Mouse (Mus musculus) left cerebral cortex, postnatal 14 days (tissue): ENCODE data around the gene A630095N17Rik. TPM values are rescaled to one million over a fixed set of nuclear protein-coding genes. Genes with fewer than 3 reads are reported as not detected.
"Not testable (repeated sequence)": the region's sequence is repeated elsewhere in the genome, so short reads cannot be mapped to it uniquely, and the experiment has no call there.

Experiments
- DNase-seq, 2 experiments: peaks; one replicate each; pipeline ENCODE4 v3.0.0; 2021 to 2022; ENCODE audit warnings: low spot score in 2 of 2, mixed read lengths in 1 of 2
- intact Hi-C: fragments of 180-260 bp; cut with DNase I; formaldehyde crosslinking; loops from one replicate; pipeline ENCODE4 v1.15.1; 2025
- total RNA-seq, 2 experiments: library from RNA; stranded (reverse); gene quantifications; 2 replicates each; pipeline ENCODE4 v1.2.3; 2021

The A630095N17Rik gene
- total RNA-seq, 2 experiments from 2014 or later = not detected

DNA sequence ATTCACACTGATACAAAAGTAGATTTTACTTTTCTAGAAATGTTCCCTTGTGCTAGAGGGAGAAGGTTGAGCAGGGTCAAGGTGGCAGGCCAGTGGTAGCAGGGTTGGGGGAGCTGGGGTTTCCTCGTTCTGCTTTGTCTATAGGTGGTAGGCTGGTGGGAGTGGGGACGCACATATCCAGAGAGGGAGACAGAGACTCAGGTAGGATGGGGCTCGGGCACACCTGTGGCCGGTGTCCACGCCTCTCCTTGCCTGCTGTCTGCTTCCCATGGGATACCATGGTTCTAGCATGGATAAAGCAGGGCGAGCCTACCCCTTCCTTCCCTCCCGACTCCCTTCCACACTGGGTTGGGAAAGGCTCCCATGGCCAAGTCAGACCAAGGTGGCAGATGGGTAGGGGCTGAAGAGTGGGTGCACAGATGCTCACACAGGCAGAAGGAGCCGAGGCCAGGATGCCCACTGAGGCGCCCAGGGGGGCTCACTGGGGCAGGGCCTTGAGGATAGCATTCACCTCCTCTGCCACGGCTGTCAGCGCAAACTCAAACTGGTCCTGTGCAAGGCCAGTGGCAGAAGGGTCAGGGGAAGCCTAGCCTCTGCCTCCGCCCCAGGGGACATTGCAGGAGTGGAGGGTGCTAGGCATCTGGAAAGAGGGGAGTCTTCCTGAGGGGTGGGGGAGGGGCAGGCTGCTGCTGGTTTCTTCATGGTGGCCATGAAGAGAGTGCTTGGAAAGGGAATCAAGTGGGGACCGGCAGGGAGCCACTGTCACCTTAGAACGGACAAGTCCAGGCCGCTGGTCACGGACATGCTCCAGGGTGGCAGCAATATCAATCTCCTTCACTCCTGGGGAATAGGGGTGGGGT, 15.4 kb upstream of the A630095N17Rik start:
- intact Hi-C loops = no loop called here
- no peak for DNase-seq

DNA sequence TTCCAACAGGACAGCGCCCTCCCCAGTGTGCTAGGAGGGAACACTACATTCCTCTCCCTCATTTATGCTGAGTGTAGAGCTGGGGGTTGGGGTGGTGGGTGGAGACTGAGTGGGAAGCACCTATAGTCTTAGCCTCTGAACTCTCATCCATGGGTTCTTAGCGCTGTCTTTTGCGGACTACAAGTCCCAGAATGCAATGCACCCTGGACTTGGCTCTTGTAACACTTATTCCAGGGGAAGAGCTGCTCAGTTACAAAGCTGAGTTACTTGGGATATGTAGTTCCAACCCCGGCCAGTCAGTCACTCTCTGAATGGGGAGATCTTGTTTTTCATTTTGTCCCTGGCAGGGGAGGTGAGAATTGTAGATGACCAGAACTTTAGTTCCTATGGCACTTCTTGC, 12.9 kb upstream of the A630095N17Rik start:
- DNase-seq = peak; percentile 72 to 77
- intact Hi-C loops = no loop called here

DNA sequence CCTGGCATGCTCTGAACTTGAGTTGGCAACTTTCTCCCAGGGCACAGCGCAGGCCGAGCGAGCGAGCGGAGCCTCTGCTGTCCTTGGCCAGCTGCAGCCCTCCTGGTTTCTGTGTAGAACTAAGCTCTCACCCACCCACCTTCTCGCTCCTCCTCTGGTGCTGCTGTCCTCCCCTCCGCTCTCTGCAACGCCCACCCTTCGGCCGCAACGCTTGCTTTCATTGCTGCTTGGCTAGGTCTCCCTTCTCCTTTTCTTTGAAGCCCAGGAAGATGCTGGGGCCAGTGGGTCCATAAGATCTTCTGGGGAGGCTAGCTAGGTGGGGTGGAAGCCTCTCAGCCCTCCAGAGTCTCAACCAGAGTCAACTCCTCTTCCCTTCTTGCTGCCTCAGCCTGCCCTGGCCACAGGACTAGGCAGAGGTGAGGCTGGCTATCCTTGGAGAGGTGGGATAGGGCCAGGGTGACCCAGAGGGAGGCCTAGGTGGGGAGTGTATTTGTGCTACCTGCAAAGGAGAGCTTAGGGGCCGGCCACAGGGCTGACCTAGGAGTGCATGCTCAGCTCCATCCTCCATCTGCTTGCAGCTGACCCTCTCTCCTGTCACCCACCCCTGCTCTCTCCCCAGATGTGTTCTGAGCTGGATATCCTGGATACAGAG, 12.4 kb upstream of the A630095N17Rik start:
- DNase-seq = no peak
- intact Hi-C loops = no loop called here

- no peak for DNase-seq
- intact Hi-C loops = no loop called here
Observed at GRCm38 (mm10) chr1:75243411-75243810, 11.5 kb upstream of the A630095N17Rik start.

- no peak for DNase-seq
- intact Hi-C loops = no loop called here
Observed at GRCm38 (mm10) chr1:75239591-75239990, 7.7 kb upstream of the A630095N17Rik start.

DNA sequence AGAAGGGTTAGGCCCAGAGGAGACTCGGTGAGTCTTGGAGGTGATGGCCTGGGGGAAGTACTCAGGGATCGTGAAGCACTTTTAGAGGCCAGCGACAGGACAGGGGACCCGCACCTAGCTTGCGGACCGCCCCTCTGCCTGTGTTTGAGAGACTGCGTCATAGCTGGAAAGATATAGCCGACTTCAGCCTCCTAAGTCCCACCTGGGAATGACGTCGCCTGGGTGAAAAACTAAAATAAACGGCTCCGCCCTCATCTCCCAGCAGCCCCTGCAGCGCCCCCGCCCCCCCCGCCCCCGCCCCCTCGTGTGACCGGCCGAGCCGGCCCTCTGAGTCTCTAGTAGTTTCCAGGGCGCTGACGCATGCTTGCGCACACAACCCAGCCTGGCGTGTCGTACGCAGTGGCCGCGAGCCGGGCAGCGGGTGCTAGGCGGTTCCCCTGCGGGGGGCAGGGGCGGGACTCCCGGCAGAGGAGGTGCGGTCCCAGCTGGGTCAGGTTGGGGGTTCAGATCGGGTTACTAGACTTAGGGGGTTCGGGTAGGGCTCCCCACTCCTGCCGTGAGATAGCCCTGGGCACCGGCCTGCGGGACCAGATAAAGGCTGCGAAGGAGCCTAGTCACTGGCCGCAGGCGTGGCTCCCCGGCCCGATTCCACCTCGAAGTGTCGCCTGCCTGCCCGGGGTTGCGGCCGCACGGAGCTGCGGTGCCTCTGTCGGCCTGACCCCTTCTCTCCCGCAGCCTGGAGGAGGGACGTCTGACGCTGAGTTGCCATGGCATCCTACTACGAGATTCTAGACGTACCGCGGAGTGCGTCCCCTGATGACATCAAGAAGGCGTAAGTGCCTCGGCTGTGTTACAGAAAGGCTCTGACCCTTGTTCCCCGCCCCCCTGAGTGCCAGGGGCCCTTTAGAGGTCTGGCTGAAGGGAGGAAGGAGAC, 4.5 kb upstream of the A630095N17Rik start, which contains the start of gene Dnajb2:
TSS of gene Dnajb2 (plus strand) at position 290 of the 934 bp plus-strand sequence.
- intact Hi-C loops = no loop called here
- peak; percentile 77 to 82 for DNase-seq

DNA sequence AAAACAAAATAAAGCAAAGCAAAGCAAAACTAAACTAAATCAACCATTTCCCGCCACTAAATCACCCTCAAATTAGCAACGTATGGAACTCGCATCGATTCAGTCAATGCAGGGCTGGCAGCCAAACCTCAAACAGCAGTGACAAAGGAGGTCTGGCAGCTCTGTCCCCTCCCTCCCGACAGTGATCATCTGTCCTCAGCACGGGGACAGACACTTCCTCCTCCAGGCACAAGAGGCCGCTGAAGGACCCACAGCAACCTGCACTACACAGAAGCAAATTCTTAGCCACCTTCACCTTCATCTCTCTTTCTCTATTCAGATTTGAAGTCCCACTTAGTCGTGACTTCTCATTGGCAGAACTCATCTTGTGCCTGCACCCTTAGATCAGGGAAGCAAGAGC, 2.7 kb upstream of the A630095N17Rik start:
- intact Hi-C loops = no loop called here
- peak; percentile 71 to 87 for DNase-seq

- DNase-seq, intact Hi-C loops: not testable (repeated sequence)
Observed at GRCm38 (mm10) chr1:75232489-75232888, 587 bp upstream of the A630095N17Rik start.

DNA sequence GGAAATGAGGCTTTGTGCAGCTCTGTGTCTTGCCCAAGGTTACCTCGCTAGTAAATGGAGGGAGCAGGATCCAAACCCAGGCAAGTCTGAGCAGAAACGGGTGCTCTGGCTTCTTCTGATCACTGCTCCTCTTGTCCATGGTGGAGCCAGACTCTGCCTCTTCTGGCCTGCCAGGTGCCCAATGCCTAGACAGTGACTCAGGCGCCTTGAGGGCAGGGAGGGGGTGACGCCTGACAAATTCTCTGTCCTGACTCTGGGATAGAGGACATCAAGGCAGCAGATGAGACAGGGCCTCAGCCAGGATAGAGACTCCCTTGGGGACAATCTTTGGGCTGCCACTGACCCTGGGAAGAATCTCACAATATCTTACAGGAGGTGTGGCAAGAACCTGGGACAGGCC, 678 bp downstream of the A630095N17Rik start:
- DNase-seq = no peak
- intact Hi-C loops = no loop called here

GRCm38 (mm10) chr1:75230335-75230994, 1.4 kb downstream of the A630095N17Rik start:
- intact Hi-C loops = no loop called here
- DNase-seq = no peak

DNA sequence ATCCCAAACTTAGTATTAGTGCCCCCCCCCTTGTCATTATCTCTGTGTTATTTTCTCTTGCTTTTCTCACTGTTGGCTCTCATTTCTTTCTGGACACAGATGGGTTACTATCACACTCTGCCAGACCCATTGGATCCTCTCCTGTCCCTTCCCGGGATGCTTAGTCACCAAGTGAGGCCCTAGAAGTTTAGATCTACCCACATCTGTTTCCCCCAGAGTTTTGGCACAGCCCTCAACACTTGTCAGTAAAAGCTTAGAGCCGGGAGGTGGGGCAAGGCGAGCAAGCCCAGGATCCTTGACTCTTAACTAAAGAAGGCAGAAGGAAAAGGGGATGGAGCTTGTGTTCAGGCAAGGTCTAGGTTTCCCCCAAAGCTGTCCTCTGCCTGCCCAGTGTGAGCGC, 2.7 kb downstream of the A630095N17Rik start:
- no peak for DNase-seq
- intact Hi-C loops = loop anchor here (10.0 kb wide), 1 partner anchor 66 kb away; no protein-coding TSS in a partner anchor

GRCm38 (mm10) chr1:75227653-75228052, 4.2 kb downstream of the A630095N17Rik start:
- DNase-seq = no peak
- intact Hi-C loops = loop anchor here (10.0 kb wide), 1 partner anchor 67 kb away; no protein-coding TSS in a partner anchor

- intact Hi-C loops = loop anchor here (10.0 kb wide), 1 partner anchor 69 kb away; no protein-coding TSS in a partner anchor
- DNase-seq = no peak
Observed at GRCm38 (mm10) chr1:75226138-75226537, 5.8 kb downstream of the A630095N17Rik start.

DNA sequence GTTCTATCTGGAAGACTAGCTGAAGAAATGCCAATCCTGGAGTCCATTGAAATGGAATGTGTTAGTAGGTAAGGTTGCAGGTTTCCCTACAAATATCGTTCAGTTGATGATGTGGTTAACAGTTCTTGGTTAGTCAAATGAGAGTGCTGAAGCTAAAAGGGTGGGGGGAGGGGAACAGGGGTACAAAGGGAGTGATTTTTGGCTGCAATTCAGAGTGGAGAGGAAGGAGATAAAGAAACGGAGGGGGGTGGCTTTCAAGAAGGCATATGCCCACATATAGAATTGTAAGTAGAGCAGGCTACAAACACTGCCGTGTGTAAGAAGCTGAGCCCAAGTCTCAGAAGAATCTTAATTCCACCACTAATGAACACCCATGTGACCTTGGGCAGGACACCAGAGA, 6.4 kb downstream of the A630095N17Rik start:
- intact Hi-C loops = loop anchor here (10.0 kb wide), 1 partner anchor 69 kb away; no protein-coding TSS in a partner anchor
- DNase-seq = no peak

DNA sequence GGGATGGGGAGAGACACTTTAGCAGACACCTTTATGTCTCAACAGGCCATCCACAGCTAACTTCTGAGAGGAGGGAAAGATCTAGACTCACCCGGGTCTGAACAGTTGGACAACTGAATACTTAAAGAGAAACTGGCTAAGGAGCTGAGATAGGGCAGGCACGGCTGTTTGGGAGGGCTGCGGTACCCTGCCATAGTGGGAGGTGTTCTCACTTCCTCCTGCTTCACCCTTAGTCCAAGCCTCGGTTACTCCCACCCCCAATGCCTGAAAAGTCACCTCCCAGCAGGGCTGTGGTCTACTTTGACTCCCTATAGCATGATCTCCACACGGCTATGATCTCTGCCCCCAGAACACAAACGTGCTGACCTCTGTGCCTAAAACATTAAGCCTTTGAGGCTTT, 8.4 kb downstream of the A630095N17Rik start:
- DNase-seq = no peak
- intact Hi-C loops = loop anchor here (10.0 kb wide), 1 partner anchor 71 kb away; no protein-coding TSS in a partner anchor

- intact Hi-C loops = loop anchor here (10.0 kb wide), 1 partner anchor 72 kb away; no protein-coding TSS in a partner anchor
- no peak for DNase-seq
Observed at GRCm38 (mm10) chr1:75222926-75223325, 9.0 kb downstream of the A630095N17Rik start.

DNA sequence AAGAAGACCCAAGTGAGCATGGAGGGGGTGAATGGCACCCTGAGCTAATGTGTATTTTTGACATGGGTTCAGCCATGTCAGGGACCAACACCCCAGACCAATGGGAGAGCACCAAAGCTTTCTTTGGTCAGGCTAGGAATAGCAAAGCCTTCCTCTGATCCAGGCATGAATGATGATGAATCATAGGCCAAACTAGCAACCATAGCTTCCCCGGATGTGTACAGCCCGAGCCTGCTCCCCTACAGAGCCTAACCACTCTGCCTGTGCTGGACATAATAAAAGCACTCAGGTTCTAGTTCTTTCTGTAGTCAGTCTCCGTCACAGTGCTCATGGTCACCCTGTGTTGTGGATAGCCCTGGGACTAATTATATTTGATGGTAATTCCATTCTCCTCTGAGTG, 10.4 kb downstream of the A630095N17Rik start:
- intact Hi-C loops = loop anchor here (10.0 kb wide), 1 partner anchor 73 kb away; no protein-coding TSS in a partner anchor
- no peak for DNase-seq

DNA sequence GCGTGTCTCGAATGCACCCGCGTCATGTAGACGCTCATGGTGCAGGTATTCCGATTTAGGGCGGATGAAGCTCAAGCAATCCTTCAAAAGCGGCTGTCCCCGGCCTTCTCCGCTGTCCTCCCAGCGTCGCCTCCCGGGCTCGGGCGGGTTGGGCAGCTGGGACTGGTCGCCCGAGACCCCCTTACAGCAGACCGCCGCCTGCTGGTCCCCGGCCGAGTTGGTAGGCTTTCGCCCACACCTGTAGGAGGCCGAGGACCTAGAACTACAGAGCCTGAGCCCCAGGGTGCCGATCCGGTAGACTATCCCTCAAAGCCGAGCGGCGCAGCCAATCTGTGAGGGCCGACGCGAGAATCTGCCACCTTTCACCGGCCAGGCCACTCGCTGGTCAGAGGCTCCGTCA, 12.4 kb downstream of the A630095N17Rik start, which contains the start of gene Tuba4a:
TSS of gene Tuba4a (minus strand) at position 335 of the 400 bp plus-strand sequence.
- intact Hi-C loops = loop anchor here (5.0 kb wide), 1 partner anchor 33 kb away; no protein-coding TSS in a partner anchor
- no peak for DNase-seq
